In the genomic region with DNA sequence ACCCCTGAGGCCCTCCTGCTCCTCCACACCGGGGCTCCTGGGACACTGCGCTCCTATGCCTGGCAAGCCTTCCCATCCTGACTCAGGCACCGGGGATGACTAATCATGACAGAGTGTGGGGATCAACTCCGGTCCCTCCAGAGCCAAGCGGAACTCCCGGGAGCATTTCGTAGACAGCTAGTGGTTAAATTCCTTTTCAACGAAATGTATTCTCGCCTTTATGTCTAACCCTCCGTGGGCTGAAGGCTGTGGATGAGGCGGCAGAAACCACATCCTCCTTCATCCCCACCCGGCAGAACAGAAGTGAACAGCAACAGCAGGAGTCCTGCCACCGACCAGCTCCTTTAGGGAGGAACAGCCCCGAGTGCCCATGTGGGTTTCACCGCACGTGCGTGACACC, we compare ENCODE assay signal across 9 mouse cellular contexts.
DNase-seq lines count a peak whose midpoint lies in the region; ATAC-seq and TF ChIP-seq lines count a peak whose summit lies in the region.
"Had no signal": no experiment of that assay in that cellular context is flagged by ENCODE, and none has a peak within 500 bp of the region (broad histone marks: within the 10 kb centered on the region; RNA-seq: fewer than 3 reads in every experiment).

No protein-coding gene starts in this region.

- H3K4me1 ChIP-seq in olfactory bulb, adult 2 months (ENCODE audit: control insufficient read depth, insufficient read depth, low read length): peaks cover 39% of the 10 kb centered on the region
- peaks cover 14% of the 10 kb centered on the region; the same call in 1 of the 2 replicates for H3K4me1 ChIP-seq in midbrain, embryonic 14.5 days (ENCODE audit: control insufficient read depth, insufficient read depth, low read length)
- peaks cover 27% of the 10 kb centered on the region for H3K4me1 ChIP-seq in midbrain, embryonic 13.5 days (replicated peaks)

- no peak for ATAC-seq in midbrain, embryonic 14.5 days (ENCODE audit: low FRiP score, low TSS enrichment)
- ATAC-seq in midbrain, embryonic 13.5 days: no peak

- H3K9ac ChIP-seq in midbrain, embryonic 14.5 days (replicated peaks; ENCODE audit: low read length): no peak overlapping the region
- H3K9ac ChIP-seq in midbrain, embryonic 13.5 days (replicated peaks): no peak overlapping the region

- TF ChIP-seq CTCF in olfactory bulb, adult 2 months (IDR thresholded peaks at IDR 0.05; ENCODE audit: insufficient read depth, low read depth, low read length): no peak

- H3K27ac ChIP-seq in olfactory bulb, adult 2 months (ENCODE audit: insufficient read depth, low read depth, low read length): peak overlapping the region; percentile 81
- H3K27ac ChIP-seq in midbrain, embryonic 14.5 days (replicated peaks; ENCODE audit: low read depth, low read length): no peak overlapping the region
- H3K27ac ChIP-seq in midbrain, embryonic 13.5 days: no peak overlapping the region

- TF ChIP-seq POLR2A in olfactory bulb, adult 2 months (IDR thresholded peaks at IDR 0.05; ENCODE audit: insufficient read depth, low read depth, low read length): no peak

- H3K4me3 ChIP-seq in olfactory bulb, adult 2 months (ENCODE audit: insufficient read depth, low read depth, low read length): no peak overlapping the region
- no peak overlapping the region for H3K4me3 ChIP-seq in midbrain, embryonic 14.5 days (replicated peaks; ENCODE audit: low read depth, low read length)
- H3K4me3 ChIP-seq in midbrain, embryonic 13.5 days (replicated peaks): no peak overlapping the region

- no peaks in the 10 kb centered on the region for H3K9me3 ChIP-seq in midbrain, embryonic 14.5 days (ENCODE audit: control insufficient read depth, low read length)
- no peaks in the 10 kb centered on the region for H3K9me3 ChIP-seq in midbrain, embryonic 13.5 days

- WGBS in olfactory bulb, adult 2 months: 22% methylated on average over 17 of the region's 17 CpGs
- 60% methylated on average over 17 of the region's 17 CpGs for WGBS in midbrain, embryonic 14.5 days
- WGBS in midbrain, embryonic 13.5 days: 70% methylated on average over 17 of the region's 17 CpGs

- H3K4me2 ChIP-seq in midbrain, embryonic 14.5 days (ENCODE audit: low read length): no peak overlapping the region
- no peak overlapping the region for H3K4me2 ChIP-seq in midbrain, embryonic 13.5 days (replicated peaks)

- peak; percentile 69 for DNase-seq in adrenal gland, adult (ENCODE audit: inconsistent age in 2 of 2, low spot score in 1 of 2)
- no peak for DNase-seq in adrenal gland, postnatal 4 days (ENCODE audit: low spot score in 2 of 2)
- peak; percentile 37 to 58 for DNase-seq in right cerebral cortex, adult 2 months (ENCODE audit: low spot score in 2 of 2)
- no peak for DNase-seq in right cerebral cortex, postnatal 10 days (ENCODE audit: low spot score in 2 of 2)
- DNase-seq in gastrocnemius, postnatal 25 days: peak; percentile 23
- DNase-seq in midbrain, embryonic 14.5 days: no peak
- DNase-seq: kidney, postnatal 36 days had no signal

- H3K27me3 ChIP-seq in midbrain, embryonic 14.5 days (ENCODE audit: control insufficient read depth, insufficient read depth, low read length): peaks cover 4% of the 10 kb centered on the region; the same call in 1 of the 2 replicates
- H3K27me3 ChIP-seq in midbrain, embryonic 13.5 days: peaks cover 39% of the 10 kb centered on the region

- H3K36me3 ChIP-seq in midbrain, embryonic 14.5 days (ENCODE audit: control insufficient read depth, insufficient read depth, low read length): no peaks in the 10 kb centered on the region
- no peaks in the 10 kb centered on the region for H3K36me3 ChIP-seq in midbrain, embryonic 13.5 days

Comparison
In these comparisons a context has a peak if more than half of its experiments do, and no peak if none do; other contexts are left out.
1. DNase-seq: peak in adrenal gland, adult (2 of 2), right cerebral cortex, adult 2 months (2 of 2) and gastrocnemius, postnatal 25 days (single experiment); none in adrenal gland, postnatal 4 days (0 of 2), right cerebral cortex, postnatal 10 days (0 of 2) and midbrain, embryonic 14.5 days (single experiment).